Mouse (Mus musculus) MEL (cell line): ENCODE data around the gene Snx12. TPM values are rescaled to one million over a fixed set of nuclear protein-coding genes. Genes with fewer than 3 reads are reported as not detected.

Experiments
- DNase-seq: peaks from one replicate; pipeline ENCODE4 v3.0.0; 2011; ENCODE audit warnings: low read depth, low spot score
- H3K27ac ChIP-seq: 2 replicates; pipeline ENCODE4 v1.5.1; 2012; ENCODE audit warnings: low read depth, mild to moderate bottlenecking, control low read depth, low read length, moderate library complexity; ENCODE audit not compliant: control insufficient read depth
- H3K27me3 ChIP-seq, 2 experiments: fragments of 150-350 bp in 1 of 2; sonication (generic) in 1 of 2; 2 replicates each; pipeline ENCODE4 v1.6.1; 2012; ENCODE audit warnings: low read length in 2 of 2, mild to moderate bottlenecking in 2 of 2, improper control_type of control experiment in 1 of 2, moderate library complexity in 1 of 2; ENCODE audit not compliant: insufficient read depth in 2 of 2, control insufficient read depth in 1 of 2
- H3K36me3 ChIP-seq, 2 experiments: 2 replicates each; pipeline ENCODE4 v1.6.1; 2012 to 2014; ENCODE audit warnings: low read length in 2 of 2, improper control_type of control experiment in 1 of 2, inconsistent platforms in 1 of 2, mild to moderate bottlenecking in 1 of 2; ENCODE audit not compliant: insufficient read depth in 2 of 2, control insufficient read depth in 1 of 2
- H3K4me1 ChIP-seq, 2 experiments: fragments of 150-350 bp in 1 of 2; sonication (generic) in 1 of 2; 2 replicates each; pipeline ENCODE4 v1.6.1; 2012; ENCODE audit warnings: low read length in 2 of 2, improper control_type of control experiment in 1 of 2, mild to moderate bottlenecking in 1 of 2; ENCODE audit not compliant: insufficient read depth in 2 of 2, control insufficient read depth in 1 of 2
- H3K4me3 ChIP-seq, 2 experiments: fragments of 150-350 bp in 1 of 2; sonication (generic) in 1 of 2; 2 replicates each; pipeline ENCODE4 v1.5.1; 2012; ENCODE audit warnings: low read depth in 2 of 2, low read length in 2 of 2, mild to moderate bottlenecking in 2 of 2, moderate library complexity in 2 of 2, control low read depth in 1 of 2, improper control_type of control experiment in 1 of 2; ENCODE audit not compliant: control insufficient read depth in 1 of 2, insufficient read depth in 1 of 2
- H3K79me2 ChIP-seq: 2 replicates; pipeline ENCODE4 v1.6.1; 2012; ENCODE audit warnings: mild to moderate bottlenecking, low read length, moderate library complexity; ENCODE audit not compliant: control insufficient read depth, poor library complexity, insufficient read depth
- H3K9ac ChIP-seq: 2 replicates; pipeline ENCODE4 v1.6.1; 2012; ENCODE audit warnings: low read depth, mild to moderate bottlenecking, control low read depth, low read length, moderate library complexity; ENCODE audit not compliant: control insufficient read depth, poor library complexity, severe bottlenecking
- H3K9me3 ChIP-seq: fragments of 150-350 bp; sonication (generic); replicated peaks from 2 replicates; pipeline ENCODE4 v1.6.1; 2012; ENCODE audit warnings: mild to moderate bottlenecking, low read length, improper control_type of control experiment, moderate library complexity; ENCODE audit not compliant: insufficient read depth
- E2F4 ChIP-seq: IDR thresholded peaks from 2 replicates; pipeline ENCODE4 v1.6.1; 2011; ENCODE audit warnings: low read depth, low read length, improper control_type of control experiment, borderline replicate concordance
- EP300 ChIP-seq, 2 experiments: IDR thresholded peaks; 2 replicates each; pipeline ENCODE4 v1.6.1; 2011; ENCODE audit warnings: improper control_type of control experiment in 2 of 2, low read length in 2 of 2, low read depth in 1 of 2, mild to moderate bottlenecking in 1 of 2
- JUND ChIP-seq: IDR thresholded peaks from 2 replicates; pipeline ENCODE4 v1.6.1; 2011; ENCODE audit warnings: low read depth, mild to moderate bottlenecking, improper control_type of control experiment, low read length
- MAFK ChIP-seq: IDR thresholded peaks from 2 replicates; pipeline ENCODE4 v1.6.1; 2011; ENCODE audit warnings: low read depth, mild to moderate bottlenecking, low read length, improper control_type of control experiment, borderline replicate concordance
- MAZ ChIP-seq: IDR thresholded peaks from 2 replicates; pipeline ENCODE4 v1.6.1; 2012; ENCODE audit warnings: low read depth, mild to moderate bottlenecking, inconsistent platforms, low read length, improper control_type of control experiment
- MEF2A ChIP-seq: IDR thresholded peaks from 2 replicates; pipeline ENCODE4 v1.6.1; 2014; ENCODE audit warnings: low read depth, mild to moderate bottlenecking, inconsistent platforms, low read length, improper control_type of control experiment; ENCODE audit not compliant: poor library complexity, insufficient replicate concordance, severe bottlenecking; ENCODE audit errors: extremely low read depth
- MYB ChIP-seq: IDR thresholded peaks from 2 replicates; pipeline ENCODE4 v1.6.1; 2011; ENCODE audit warnings: mild to moderate bottlenecking, low read depth, low read length, improper control_type of control experiment
- MYC ChIP-seq: IDR thresholded peaks from 2 replicates; pipeline ENCODE4 v1.6.1; 2011; ENCODE audit warnings: low read depth, mild to moderate bottlenecking, low read length, improper control_type of control experiment, moderate library complexity
- NELFE ChIP-seq: IDR thresholded peaks from 2 replicates; pipeline ENCODE4 v1.6.1; 2011; ENCODE audit warnings: low read depth, low read length, improper control_type of control experiment
- NRF1 ChIP-seq: IDR thresholded peaks from 2 replicates; pipeline ENCODE4 v1.6.1; 2014; ENCODE audit warnings: low read depth, mild to moderate bottlenecking, inconsistent platforms, low read length, improper control_type of control experiment, moderate library complexity; ENCODE audit not compliant: poor library complexity, insufficient read depth, severe bottlenecking
- POLR2AphosphoS5 ChIP-seq: IDR thresholded peaks from 2 replicates; pipeline ENCODE4 v1.6.1; 2012; ENCODE audit warnings: low read depth, borderline replicate concordance, mild to moderate bottlenecking, inconsistent platforms, low read length, moderate library complexity, mixed read lengths
- RAD21 ChIP-seq: IDR thresholded peaks from 2 replicates; pipeline ENCODE4 v1.6.1; 2011; ENCODE audit warnings: mild to moderate bottlenecking, low read depth, low read length, improper control_type of control experiment
- RCOR1 ChIP-seq: IDR thresholded peaks from 2 replicates; pipeline ENCODE4 v1.6.1; 2012; ENCODE audit warnings: low read depth, mild to moderate bottlenecking, inconsistent platforms, low read length, improper control_type of control experiment
- TCF12 ChIP-seq: IDR thresholded peaks from 2 replicates; pipeline ENCODE4 v1.6.1; 2014; ENCODE audit warnings: low read depth, mild to moderate bottlenecking, inconsistent platforms, low read length, improper control_type of control experiment, moderate library complexity
- ZMIZ1 ChIP-seq: IDR thresholded peaks from 2 replicates; pipeline ENCODE4 v1.6.1; 2012; ENCODE audit warnings: low read depth, mild to moderate bottlenecking, inconsistent platforms, low read length, improper control_type of control experiment, moderate library complexity
- polyA plus RNA-seq, 2 experiments: library from polyadenylated mRNA; stranded (reverse) in 1 of 2; unstranded in 1 of 2; fragments of >175 nt in 1 of 2; fragments of >200 nt in 1 of 2; gene quantifications; 2 replicates each; pipeline versions ENCODE4 v1.2.1 to v1.2.4; 2012; ENCODE audit warnings: low replicate concordance in 2 of 2, low read depth in 1 of 2; ENCODE audit not compliant: insufficient read length in 2 of 2, insufficient read depth in 1 of 2, missing spikeins in 1 of 2
- total RNA-seq: library from RNA; depleted of rRNA; stranded (reverse); fragments of 300-350 nt; gene quantifications from 2 replicates; pipeline ENCODE4 v1.2.3, GENCODE M21; 2012

The Snx12 gene
- total and polyA plus RNA-seq, 3 experiments: 22.7 to 32.5 TPM; not detected in 1

- Histone ChIP-seq H3K4me1 (no peaks in the 10 kb centered on the region), H3K27ac (no peak overlapping the region), H3K27me3 (no peaks in the 10 kb centered on the region), H3K9ac (no peak overlapping the region), H3K9me3 (no peaks in the 10 kb centered on the region), H3K79me2 (no peaks in the 10 kb centered on the region), H3K4me3 (no peak overlapping the region), H3K36me3 (no peaks in the 10 kb centered on the region; a peak in 1 of 4 replicates)
- TF ChIP-seq MYB: no peak
- DNase-seq: peak; percentile 10
These were observed 33.1 kb downstream of the Snx12 start for GRCm38 (mm10) chrX:101189285-101189684.

GRCm38 (mm10) chrX:101187647-101188046 is 34.7 kb downstream of the Snx12 start:
- Histone ChIP-seq H3K4me3 (no peak overlapping the region), H3K36me3 (no peaks in the 10 kb centered on the region; a peak in 1 of 4 replicates), H3K9ac (no peak overlapping the region), H3K9me3 (no peaks in the 10 kb centered on the region), H3K27me3 (no peaks in the 10 kb centered on the region), H3K27ac (no peak overlapping the region), H3K79me2 (no peaks in the 10 kb centered on the region), H3K4me1 (no peaks in the 10 kb centered on the region)
- DNase-seq: no peak
- no peak for TF ChIP-seq NRF1
- TF ChIP-seq MAFK: no peak
- TF ChIP-seq MEF2A: no peak
- TF ChIP-seq POLR2AphosphoS5: no peak
- no peak for TF ChIP-seq EP300 (IDR thresholded peaks at IDR 0.05; ENCODE audit: low read depth in 1 of 2, low read length in 2 of 2)
- TF ChIP-seq TCF12: no peak
- TF ChIP-seq RAD21: no peak
- no peak for TF ChIP-seq ZMIZ1
- TF ChIP-seq RCOR1: no peak
- no peak for TF ChIP-seq MAZ
- TF ChIP-seq E2F4: no peak
- TF ChIP-seq MYC: no peak
- no peak for TF ChIP-seq NELFE
- no peak for TF ChIP-seq JUND
